Mouse (Mus musculus): ENCODE results near the gene Dhx35. TPM values are rescaled to one million over a fixed set of nuclear protein-coding genes. Genes with fewer than 3 reads are reported as not detected.
A peak's percentile ranks its signal among the peaks of the same experiment; 100 is the strongest.

The Dhx35 gene
- 12.3 and 12.7 TPM in 2 replicates for polyA plus RNA-seq (2015; fragmentation: Nextera tagmentation; extraction: Ambion mirVana)

DNA sequence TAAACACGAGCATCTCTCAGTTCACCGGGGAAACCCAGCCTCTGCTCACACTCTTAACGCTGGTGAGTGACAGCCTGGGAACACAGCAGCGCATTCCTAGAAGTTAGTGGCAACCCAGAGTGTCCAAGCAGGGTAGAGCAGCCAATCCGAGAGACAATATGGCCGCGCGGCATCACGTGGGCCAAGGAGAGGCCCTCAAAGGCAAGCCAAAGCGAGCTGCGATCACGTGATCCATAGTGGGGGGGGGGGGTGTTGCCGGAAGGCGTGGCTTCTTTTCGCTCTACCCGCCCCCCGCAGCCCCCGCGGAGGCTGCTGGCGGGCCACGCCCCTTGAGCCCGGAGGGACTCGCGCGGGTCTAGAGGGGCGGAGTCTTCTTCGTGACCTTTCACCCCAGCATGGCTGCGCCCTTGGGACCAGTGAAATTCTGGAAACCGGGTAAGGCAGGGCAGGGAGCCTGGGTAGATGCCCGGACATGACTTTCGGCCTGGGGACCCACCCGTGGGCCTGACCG lies at the start of gene Dhx35:
Gene Dhx35 (plus strand): TSS at position 314 of the 511 bp plus-strand sequence.
- no peaks in the 10 kb centered on the region for H3K9me3 ChIP-seq (ENCODE audit: control insufficient read depth, low read length)
- no peaks in the 10 kb centered on the region for H3K36me3 ChIP-seq (ENCODE audit: control insufficient read depth, insufficient read depth, low read length)
- H3K4me2 ChIP-seq (ENCODE audit: low read depth, low read length): peak within 1 kb of the TSS; percentile 59
- under 1% methylated on average over 33 of the region's 33 CpGs for WGBS
- ATAC-seq: peak; percentile 99
- peak within 1 kb of the TSS; percentile 75 for H3K9ac ChIP-seq (ENCODE audit: low read depth, low read length)
- H3K27ac ChIP-seq (ENCODE audit: low read length): peak within 1 kb of the TSS; percentile 81
- peak within 1 kb of the TSS; percentile 73 for H3K4me3 ChIP-seq (ENCODE audit: low read length)
- peaks cover 10% of the 10 kb centered on the region for H3K4me1 ChIP-seq (ENCODE audit: control insufficient read depth, insufficient read depth, low read length)
- H3K27me3 ChIP-seq (replicated peaks; ENCODE audit: control insufficient read depth, insufficient read depth, low read length): no peaks in the 10 kb centered on the region

DNA sequence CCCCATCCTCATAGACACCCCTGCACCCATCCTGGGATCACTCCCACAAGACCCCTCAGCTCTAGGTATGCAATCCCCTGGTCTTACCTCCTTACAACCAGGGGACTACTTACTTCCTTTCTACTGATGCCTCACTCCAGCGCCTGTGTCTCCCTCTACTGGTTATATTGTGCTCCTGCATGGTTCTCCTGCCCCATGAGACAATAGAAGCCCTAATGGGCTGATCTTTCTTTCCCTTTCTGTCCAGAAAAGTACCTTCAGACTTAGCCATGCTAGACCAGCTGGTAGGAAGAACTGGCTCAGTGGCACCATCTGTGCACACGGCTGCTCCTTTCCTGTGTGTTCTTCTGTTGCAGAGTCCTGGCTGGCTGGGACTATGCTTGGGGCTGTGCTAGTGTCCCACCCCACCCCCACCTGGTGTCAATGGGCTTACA lies 49.5 kb upstream of the Dhx35 start:
- ATAC-seq: no peak
- H3K9me3 ChIP-seq (ENCODE audit: control insufficient read depth, low read length): no peaks in the 10 kb centered on the region

DNA sequence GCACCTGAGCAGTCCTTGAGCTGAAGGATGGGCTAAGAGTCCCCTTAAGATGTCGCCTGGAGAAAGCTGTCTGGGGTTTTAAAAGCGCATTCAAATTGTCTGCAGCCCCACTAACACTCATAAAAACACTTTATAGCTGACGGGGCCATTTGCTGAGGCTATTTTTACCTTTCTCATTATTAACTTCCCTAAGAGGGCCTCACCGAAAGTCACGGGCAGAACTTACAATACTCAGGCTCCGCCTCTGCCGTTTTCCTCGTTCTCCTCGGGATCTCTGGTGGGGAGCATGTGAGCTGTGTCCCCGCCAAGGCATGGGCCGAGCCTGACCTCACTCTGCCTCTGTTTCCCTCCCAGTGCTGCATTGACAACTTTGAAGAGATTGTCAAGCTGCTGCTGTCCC lies 48.4 kb upstream of the Dhx35 start:
- ATAC-seq: no peak
- no peaks in the 10 kb centered on the region for H3K36me3 ChIP-seq (ENCODE audit: control insufficient read depth, insufficient read depth, low read length)
- no peaks in the 10 kb centered on the region for H3K9me3 ChIP-seq (ENCODE audit: control insufficient read depth, low read length)
- H3K4me2 ChIP-seq (ENCODE audit: low read depth, low read length): no peak overlapping the region
- H3K4me3 ChIP-seq (ENCODE audit: low read length): no peak overlapping the region
- no peaks in the 10 kb centered on the region for H3K4me1 ChIP-seq (ENCODE audit: control insufficient read depth, insufficient read depth, low read length)
- no peak overlapping the region for H3K9ac ChIP-seq (ENCODE audit: low read depth, low read length)
- H3K27ac ChIP-seq (ENCODE audit: low read length): no peak overlapping the region
- WGBS: 63% methylated on average over 11 of the region's 11 CpGs
- H3K27me3 ChIP-seq (replicated peaks; ENCODE audit: control insufficient read depth, insufficient read depth, low read length): no peaks in the 10 kb centered on the region

More for the DNA sequence above, 49.5 kb upstream of the Dhx35 start:
- 33% methylated on average over 2 of the region's 2 CpGs for WGBS
- H3K4me1 ChIP-seq (ENCODE audit: control insufficient read depth, insufficient read depth, low read length): no peaks in the 10 kb centered on the region
- no peak overlapping the region for H3K9ac ChIP-seq (ENCODE audit: low read depth, low read length)
- H3K36me3 ChIP-seq (ENCODE audit: control insufficient read depth, insufficient read depth, low read length): no peaks in the 10 kb centered on the region
- no peak overlapping the region for H3K27ac ChIP-seq (ENCODE audit: low read length)
- no peaks in the 10 kb centered on the region for H3K27me3 ChIP-seq (replicated peaks; ENCODE audit: control insufficient read depth, insufficient read depth, low read length)
- no peak overlapping the region for H3K4me3 ChIP-seq (ENCODE audit: low read length)
- H3K4me2 ChIP-seq (ENCODE audit: low read depth, low read length): no peak overlapping the region

DNA sequence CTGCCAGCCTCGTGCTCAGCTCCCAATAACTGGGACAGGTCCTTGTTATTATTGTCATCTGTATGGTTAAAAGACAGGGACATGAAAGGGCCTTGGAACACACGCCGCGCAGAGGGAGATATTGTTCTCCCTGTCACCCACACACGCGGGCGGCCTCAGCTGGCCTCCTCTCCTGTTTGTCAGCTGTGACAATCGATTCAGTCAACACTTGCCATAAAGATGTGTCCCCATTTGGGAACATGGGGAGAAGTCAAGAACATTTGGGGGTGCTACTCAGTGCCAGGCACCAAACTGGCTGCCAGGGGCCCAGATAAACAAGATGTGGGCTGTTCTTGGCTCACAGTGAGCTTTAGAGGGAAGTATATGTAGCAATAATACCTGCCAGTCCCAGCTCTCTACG lies 45.2 kb upstream of the Dhx35 start:
- Histone ChIP-seq H3K9me3 (ENCODE audit: control insufficient read depth, low read length) (no peaks in the 10 kb centered on the region), H3K4me3 (ENCODE audit: low read length) (no peak overlapping the region), H3K4me1 (ENCODE audit: control insufficient read depth, insufficient read depth, low read length) (no peaks in the 10 kb centered on the region), H3K36me3 (ENCODE audit: control insufficient read depth, insufficient read depth, low read length) (no peaks in the 10 kb centered on the region), H3K27me3 (replicated peaks; ENCODE audit: control insufficient read depth, insufficient read depth, low read length) (no peaks in the 10 kb centered on the region), H3K9ac (ENCODE audit: low read depth, low read length) (no peak overlapping the region), H3K4me2 (ENCODE audit: low read depth, low read length) (no peak overlapping the region), H3K27ac (ENCODE audit: low read length) (no peak overlapping the region)
- ATAC-seq: no peak
- 90% methylated on average over 9 of the region's 9 CpGs for WGBS

DNA sequence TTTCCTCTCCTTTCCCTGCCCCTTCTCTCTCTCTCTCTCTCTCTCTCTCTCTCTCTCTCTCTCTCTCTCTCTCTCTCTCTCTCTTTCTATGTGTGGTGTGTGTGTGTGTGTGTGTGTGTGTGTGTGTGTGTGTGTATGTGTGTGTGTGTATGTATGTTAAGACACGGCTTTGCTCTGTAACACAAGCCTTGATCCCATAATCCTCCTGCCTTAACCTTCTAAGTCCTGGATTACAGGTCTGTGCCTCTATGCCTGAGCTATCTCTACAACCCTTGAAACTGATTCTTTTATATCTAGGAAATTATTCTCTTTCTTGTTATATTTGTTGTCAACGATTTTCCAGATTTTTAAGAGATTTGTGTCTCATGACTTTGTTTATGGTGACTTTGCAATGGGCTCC lies 34.4 kb upstream of the Dhx35 start:
- no peaks in the 10 kb centered on the region for H3K4me1 ChIP-seq (ENCODE audit: control insufficient read depth, insufficient read depth, low read length)
- H3K4me3 ChIP-seq (ENCODE audit: low read length): no peak overlapping the region
- H3K27ac ChIP-seq (ENCODE audit: low read length): no peak overlapping the region
- H3K36me3 ChIP-seq (ENCODE audit: control insufficient read depth, insufficient read depth, low read length): no peaks in the 10 kb centered on the region
- H3K9ac ChIP-seq (ENCODE audit: low read depth, low read length): no peak overlapping the region
- no peaks in the 10 kb centered on the region for H3K9me3 ChIP-seq (ENCODE audit: control insufficient read depth, low read length)
- no peak overlapping the region for H3K4me2 ChIP-seq (ENCODE audit: low read depth, low read length)
- ATAC-seq: no peak
- no peaks in the 10 kb centered on the region for H3K27me3 ChIP-seq (replicated peaks; ENCODE audit: control insufficient read depth, insufficient read depth, low read length)
- WGBS: 64% methylated on average over 2 of the region's 2 CpGs

DNA sequence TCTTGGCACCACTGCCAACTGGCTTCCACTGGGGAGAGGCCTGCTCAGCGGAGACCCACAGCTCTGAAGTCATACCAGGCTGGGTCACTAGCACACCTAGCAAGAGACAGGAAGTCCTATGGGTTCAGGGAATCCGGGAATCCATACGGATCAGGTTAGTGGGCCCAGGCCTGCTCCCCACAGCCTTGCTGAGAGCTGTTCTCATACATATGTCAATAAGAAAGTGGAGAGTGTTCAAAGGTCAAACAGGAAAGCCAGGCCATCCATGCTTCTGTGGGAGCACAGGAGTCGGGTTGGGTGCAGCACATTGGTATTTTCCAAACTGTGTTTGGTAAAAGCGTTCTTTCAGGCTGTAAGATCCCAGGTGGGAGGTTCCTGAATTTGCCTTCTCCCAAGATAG lies 32.3 kb upstream of the Dhx35 start:
- Histone ChIP-seq H3K27ac (ENCODE audit: low read length) (no peak overlapping the region), H3K9me3 (ENCODE audit: control insufficient read depth, low read length) (no peaks in the 10 kb centered on the region), H3K27me3 (replicated peaks; ENCODE audit: control insufficient read depth, insufficient read depth, low read length) (no peaks in the 10 kb centered on the region), H3K4me1 (ENCODE audit: control insufficient read depth, insufficient read depth, low read length) (peaks cover 2% of the 10 kb centered on the region; the same call in 1 of the 2 replicates), H3K4me2 (ENCODE audit: low read depth, low read length) (no peak overlapping the region), H3K4me3 (ENCODE audit: low read length) (no peak overlapping the region), H3K9ac (ENCODE audit: low read depth, low read length) (no peak overlapping the region), H3K36me3 (ENCODE audit: control insufficient read depth, insufficient read depth, low read length) (no peaks in the 10 kb centered on the region)
- 68% methylated on average over 5 of the region's 5 CpGs for WGBS
- ATAC-seq: peak; percentile 68

DNA sequence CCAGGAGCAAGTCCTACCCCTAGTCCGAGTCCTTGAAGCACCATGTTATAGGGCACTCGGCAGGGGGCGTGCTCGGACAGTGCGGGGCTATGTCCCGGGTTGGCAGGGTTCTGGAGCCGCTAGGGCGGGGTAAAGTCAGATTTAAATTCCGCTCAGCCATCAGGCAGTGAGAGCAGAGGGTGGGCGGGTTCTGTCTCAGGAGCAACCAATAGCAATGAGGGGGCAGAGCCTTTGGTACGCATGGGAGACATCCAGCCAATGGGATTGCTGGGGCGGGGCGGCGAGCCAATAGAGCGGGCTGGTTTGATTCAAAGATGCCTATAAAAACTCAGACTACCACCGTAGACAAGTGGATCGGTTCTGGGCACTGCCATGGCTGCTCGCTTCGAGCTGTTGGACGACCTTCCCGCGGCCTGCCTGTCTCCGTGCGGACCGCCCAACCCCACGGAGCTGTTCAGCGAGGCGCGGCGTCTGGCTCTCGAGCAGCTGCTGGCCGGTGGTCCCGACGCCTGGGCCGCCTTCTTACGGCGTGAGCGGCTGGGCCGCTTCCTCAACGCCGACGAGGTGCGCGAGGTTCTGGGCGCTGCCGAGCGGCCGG lies 26.8 kb upstream of the Dhx35 start, which contains the start of gene Fam83d:
Gene Fam83d (plus strand): TSS at position 352 of the 598 bp plus-strand sequence.
- peak within 1 kb of the TSS; percentile 82 for H3K9ac ChIP-seq (ENCODE audit: low read depth, low read length)
- H3K4me1 ChIP-seq (ENCODE audit: control insufficient read depth, insufficient read depth, low read length): peaks cover 34% of the 10 kb centered on the region
- peak within 1 kb of the TSS; percentile 73 for H3K27ac ChIP-seq (ENCODE audit: low read length)
- whole genome bisulfite sequencing: under 1% methylated on average over 48 of the region's 48 CpGs
- H3K4me2 ChIP-seq (ENCODE audit: low read depth, low read length): peak within 1 kb of the TSS; percentile 95
- H3K9me3 ChIP-seq (ENCODE audit: control insufficient read depth, low read length): no peaks in the 10 kb centered on the region
- no peaks in the 10 kb centered on the region for H3K27me3 ChIP-seq (replicated peaks; ENCODE audit: control insufficient read depth, insufficient read depth, low read length)
- H3K36me3 ChIP-seq (ENCODE audit: control insufficient read depth, insufficient read depth, low read length): no peaks in the 10 kb centered on the region
- peak within 1 kb of the TSS; percentile 80 for H3K4me3 ChIP-seq (ENCODE audit: low read length)
- ATAC-seq: peak; percentile 97

DNA sequence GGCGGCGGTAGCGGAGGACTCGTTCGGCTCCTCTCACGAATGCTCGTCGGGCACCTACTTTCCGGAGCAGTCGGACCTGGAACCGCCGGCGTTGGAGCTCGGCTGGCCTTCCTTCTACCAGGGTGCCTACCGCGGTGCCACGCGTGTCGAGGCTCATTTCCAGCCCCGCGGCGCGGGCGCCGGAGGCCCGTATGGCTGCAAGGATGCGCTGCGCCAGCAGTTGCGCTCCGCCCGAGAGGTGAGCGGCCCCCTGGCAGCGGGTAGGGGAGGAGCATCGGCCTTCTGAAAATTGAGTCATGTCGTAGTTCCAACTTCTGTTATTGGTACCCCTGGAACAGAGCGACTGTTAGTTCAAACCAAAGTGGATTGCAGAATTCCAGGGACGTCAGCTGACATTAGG lies 26.3 kb upstream of the Dhx35 start:
- Histone ChIP-seq H3K4me3 (ENCODE audit: low read length) (peak overlapping the region; percentile 80), H3K4me2 (ENCODE audit: low read depth, low read length) (peak overlapping the region; percentile 95), H3K36me3 (ENCODE audit: control insufficient read depth, insufficient read depth, low read length) (no peaks in the 10 kb centered on the region), H3K9me3 (ENCODE audit: control insufficient read depth, low read length) (no peaks in the 10 kb centered on the region), H3K4me1 (ENCODE audit: control insufficient read depth, insufficient read depth, low read length) (peaks cover 34% of the 10 kb centered on the region), H3K27me3 (replicated peaks; ENCODE audit: control insufficient read depth, insufficient read depth, low read length) (no peaks in the 10 kb centered on the region), H3K9ac (ENCODE audit: low read depth, low read length) (peak overlapping the region; percentile 82), H3K27ac (ENCODE audit: low read length) (peak overlapping the region; percentile 73)
- peak; percentile 24 for ATAC-seq
- under 1% methylated on average over 37 of the region's 37 CpGs for WGBS

DNA sequence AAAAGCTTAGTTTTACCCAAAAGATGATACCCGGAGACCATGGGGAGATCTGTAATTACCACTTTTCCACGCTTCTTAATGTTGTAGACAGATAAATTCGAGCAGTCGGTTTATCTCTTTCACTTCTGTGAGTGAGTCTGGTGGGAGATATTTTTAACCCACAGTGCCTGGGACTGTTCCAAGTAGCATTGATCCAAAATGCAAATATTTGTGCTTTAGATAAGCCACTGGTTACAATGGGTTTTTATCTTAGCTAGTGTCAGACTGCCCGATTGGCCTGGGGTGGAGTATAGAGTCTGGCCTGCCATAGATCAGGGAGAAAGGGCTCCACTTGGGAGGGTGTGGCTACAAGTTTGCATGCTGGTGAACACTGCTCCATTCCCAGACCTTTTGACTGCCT lies 25.8 kb upstream of the Dhx35 start:
- H3K9ac ChIP-seq (ENCODE audit: low read depth, low read length): peak overlapping the region; percentile 82
- WGBS: 3% methylated on average over 5 of the region's 5 CpGs
- peak; percentile 54 for ATAC-seq
- H3K4me1 ChIP-seq (ENCODE audit: control insufficient read depth, insufficient read depth, low read length): peaks cover 34% of the 10 kb centered on the region
- no peaks in the 10 kb centered on the region for H3K27me3 ChIP-seq (replicated peaks; ENCODE audit: control insufficient read depth, insufficient read depth, low read length)
- no peak overlapping the region for H3K27ac ChIP-seq (ENCODE audit: low read length)
- no peaks in the 10 kb centered on the region for H3K9me3 ChIP-seq (ENCODE audit: control insufficient read depth, low read length)
- peak overlapping the region; percentile 95 for H3K4me2 ChIP-seq (ENCODE audit: low read depth, low read length)
- H3K4me3 ChIP-seq (ENCODE audit: low read length): peak overlapping the region; percentile 80
- peaks cover 2% of the 10 kb centered on the region; the same call in 1 of the 2 replicates for H3K36me3 ChIP-seq (ENCODE audit: control insufficient read depth, insufficient read depth, low read length)
